Mouse (Mus musculus): ENCODE results near the gene Gm20896. TPM values are rescaled to one million over a fixed set of nuclear protein-coding genes. Genes with fewer than 3 reads are reported as not detected.

Gene Gm20896
- not detected for polyA plus RNA-seq (2017; shearing (Covaris generic))

DNA sequence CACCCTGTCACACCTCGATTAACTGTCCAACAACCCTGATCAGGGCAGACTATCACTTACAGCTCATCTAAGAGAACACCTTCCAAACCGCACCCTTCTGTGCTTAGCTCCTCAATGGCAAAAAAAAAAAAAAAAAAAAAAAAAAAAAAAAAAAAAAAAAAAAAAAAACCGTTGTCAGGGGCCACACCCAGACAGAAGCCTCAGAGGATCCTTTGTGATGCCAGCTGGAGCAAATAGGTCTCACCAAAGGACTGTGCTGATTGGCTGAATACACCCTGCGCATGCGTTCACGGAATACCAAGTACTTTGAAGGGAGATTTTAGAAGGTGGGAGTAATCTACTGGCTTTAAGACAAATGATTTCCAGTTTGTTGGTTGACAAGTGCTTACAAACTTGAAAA lies at the start of gene Gm20896:
Gm20896 (minus strand) TSS at position 101 of the 400 bp plus-strand sequence.

